Mouse (Mus musculus): Measurements from ENCODE around the gene Mfsd6l.

Mfsd6l gene

GRCm38 (mm10) chr11:68607046-68607445 lies 51.1 kb downstream of the Mfsd6l start:
- DNase-seq = no peak
